Mouse (Mus musculus): ENCODE measurements at regions not wholly inside any gene's neighbourhood (a gene's known extent, or its start where the extent isn't known, plus 50 kb on each side); places are given as distances from the start of the nearest gene placed in this dataset.

GRCm38 (mm10) chr16:51353791-51354190, 677.2 kb upstream of the Cblb start:
- no peak for DNase-seq (ENCODE audit: low read depth, low spot score)
- no peaks in the 10 kb centered on the region for H3K36me3 ChIP-seq (ENCODE audit: control insufficient read depth, insufficient read depth, low read length, poor library complexity, severe bottlenecking)
- H3K4me1 ChIP-seq (ENCODE audit: control insufficient read depth in 2 of 2, insufficient read depth in 2 of 2, low read length in 2 of 2, poor library complexity in 1 of 2): no peaks in the 10 kb centered on the region
- H3K27ac ChIP-seq (ENCODE audit: insufficient read depth, low read depth, low read length, poor library complexity, severe bottlenecking): no peak overlapping the region
- TF ChIP-seq CHD2 (IDR thresholded peaks at IDR 0.05; ENCODE audit: low read depth, low read length): no peak
- no peak overlapping the region for H3K9ac ChIP-seq (ENCODE audit: insufficient read depth, low read depth, low read length, poor library complexity, severe bottlenecking)
- in situ Hi-C loops (cut with MboI; ENCODE audit: low sequenced_read_pairs in 2 of 2, unreplicated experiment in 2 of 2): no loop called here
- H3K9me3 ChIP-seq (ENCODE audit: control insufficient read depth, insufficient read depth, low read depth, low read length): no peaks in the 10 kb centered on the region
- H3K4me3 ChIP-seq (ENCODE audit: insufficient read depth in 1 of 2, low read depth in 1 of 2, low read length in 2 of 2, poor library complexity in 1 of 2, severe bottlenecking in 1 of 2): no peak overlapping the region

- Histone ChIP-seq H3K27ac (ENCODE audit: insufficient read depth, low read depth, low read length, poor library complexity, severe bottlenecking) (no peak overlapping the region), H3K9me3 (ENCODE audit: control insufficient read depth, insufficient read depth, low read depth, low read length) (no peaks in the 10 kb centered on the region), H3K4me3 (ENCODE audit: insufficient read depth in 1 of 2, low read depth in 1 of 2, low read length in 2 of 2, poor library complexity in 1 of 2, severe bottlenecking in 1 of 2) (no peak overlapping the region), H3K9ac (ENCODE audit: insufficient read depth, low read depth, low read length, poor library complexity, severe bottlenecking) (no peak overlapping the region), H3K4me1 (ENCODE audit: control insufficient read depth in 2 of 2, insufficient read depth in 2 of 2, low read length in 2 of 2, poor library complexity in 1 of 2) (no peaks in the 10 kb centered on the region), H3K36me3 (ENCODE audit: control insufficient read depth, insufficient read depth, low read length, poor library complexity, severe bottlenecking) (no peaks in the 10 kb centered on the region)
- TF ChIP-seq ZC3H11A (IDR thresholded peaks at IDR 0.05; ENCODE audit: borderline replicate concordance, low read depth, low read length) (no peak), HCFC1 (IDR thresholded peaks at IDR 0.05; ENCODE audit: borderline replicate concordance, insufficient read depth, low read length) (no peak)
- in situ Hi-C loops (cut with MboI; ENCODE audit: low sequenced_read_pairs in 2 of 2, unreplicated experiment in 2 of 2): no loop called here
- DNase-seq (ENCODE audit: low read depth, low spot score): no peak
Observed at GRCm38 (mm10) chr16:51370070-51370469, 661.0 kb upstream of the Cblb start.

GRCm38 (mm10) chr16:51386456-51386855, 644.6 kb upstream of the Cblb start:
- H3K4me3 ChIP-seq (ENCODE audit: insufficient read depth in 1 of 2, low read depth in 1 of 2, low read length in 2 of 2, poor library complexity in 1 of 2, severe bottlenecking in 1 of 2): no peak overlapping the region
- TF ChIP-seq HCFC1 (IDR thresholded peaks at IDR 0.05; ENCODE audit: borderline replicate concordance, insufficient read depth, low read length) (no peak), ZC3H11A (IDR thresholded peaks at IDR 0.05; ENCODE audit: borderline replicate concordance, low read depth, low read length) (no peak), ZNF384 (IDR thresholded peaks at IDR 0.05; ENCODE audit: low read depth, low read length) (no peak), CHD2 (IDR thresholded peaks at IDR 0.05; ENCODE audit: low read depth, low read length) (no peak), MAFK (IDR thresholded peaks at IDR 0.05; ENCODE audit: insufficient read depth, low read depth, low read length) (no peak)
- no peak overlapping the region for H3K27ac ChIP-seq (ENCODE audit: insufficient read depth, low read depth, low read length, poor library complexity, severe bottlenecking)
- in situ Hi-C loops (cut with MboI; ENCODE audit: low sequenced_read_pairs in 2 of 2, unreplicated experiment in 2 of 2): no loop called here
- no peaks in the 10 kb centered on the region for H3K4me1 ChIP-seq (ENCODE audit: control insufficient read depth in 2 of 2, insufficient read depth in 2 of 2, low read length in 2 of 2, poor library complexity in 1 of 2)
- H3K9me3 ChIP-seq (ENCODE audit: control insufficient read depth, insufficient read depth, low read depth, low read length): no peaks in the 10 kb centered on the region
- no peak for DNase-seq (ENCODE audit: low read depth, low spot score)
- H3K9ac ChIP-seq (ENCODE audit: insufficient read depth, low read depth, low read length, poor library complexity, severe bottlenecking): no peak overlapping the region
- H3K36me3 ChIP-seq (ENCODE audit: control insufficient read depth, insufficient read depth, low read length, poor library complexity, severe bottlenecking): no peaks in the 10 kb centered on the region

GRCm38 (mm10) chr16:51387498-51387897, 643.5 kb upstream of the Cblb start:
- TF ChIP-seq MAFK (IDR thresholded peaks at IDR 0.05; ENCODE audit: insufficient read depth, low read depth, low read length): no peak
- no peak for TF ChIP-seq ZNF384 (IDR thresholded peaks at IDR 0.05; ENCODE audit: low read depth, low read length)
- no peak for TF ChIP-seq HCFC1 (IDR thresholded peaks at IDR 0.05; ENCODE audit: borderline replicate concordance, insufficient read depth, low read length)
- TF ChIP-seq ZC3H11A (IDR thresholded peaks at IDR 0.05; ENCODE audit: borderline replicate concordance, low read depth, low read length): no peak
- TF ChIP-seq CHD2 (IDR thresholded peaks at IDR 0.05; ENCODE audit: low read depth, low read length): no peak
- H3K4me3 ChIP-seq (ENCODE audit: insufficient read depth in 1 of 2, low read depth in 1 of 2, low read length in 2 of 2, poor library complexity in 1 of 2, severe bottlenecking in 1 of 2): no peak overlapping the region
- no peak for DNase-seq (ENCODE audit: low read depth, low spot score)
- H3K27ac ChIP-seq (ENCODE audit: insufficient read depth, low read depth, low read length, poor library complexity, severe bottlenecking): no peak overlapping the region
- H3K4me1 ChIP-seq (ENCODE audit: control insufficient read depth in 2 of 2, insufficient read depth in 2 of 2, low read length in 2 of 2, poor library complexity in 1 of 2): no peaks in the 10 kb centered on the region
- H3K9me3 ChIP-seq (ENCODE audit: control insufficient read depth, insufficient read depth, low read depth, low read length): no peaks in the 10 kb centered on the region
- H3K9ac ChIP-seq (ENCODE audit: insufficient read depth, low read depth, low read length, poor library complexity, severe bottlenecking): no peak overlapping the region
- no peaks in the 10 kb centered on the region for H3K36me3 ChIP-seq (ENCODE audit: control insufficient read depth, insufficient read depth, low read length, poor library complexity, severe bottlenecking)
- in situ Hi-C loops (cut with MboI; ENCODE audit: low sequenced_read_pairs in 2 of 2, unreplicated experiment in 2 of 2): no loop called here

GRCm38 (mm10) chr16:51393871-51394270, 637.2 kb upstream of the Cblb start:
- no peak overlapping the region for H3K9ac ChIP-seq (ENCODE audit: insufficient read depth, low read depth, low read length, poor library complexity, severe bottlenecking)
- H3K9me3 ChIP-seq (ENCODE audit: control insufficient read depth, insufficient read depth, low read depth, low read length): no peaks in the 10 kb centered on the region
- no peaks in the 10 kb centered on the region for H3K36me3 ChIP-seq (ENCODE audit: control insufficient read depth, insufficient read depth, low read length, poor library complexity, severe bottlenecking)
- H3K4me1 ChIP-seq (ENCODE audit: control insufficient read depth in 2 of 2, insufficient read depth in 2 of 2, low read length in 2 of 2, poor library complexity in 1 of 2): no peaks in the 10 kb centered on the region
- no peak overlapping the region for H3K27ac ChIP-seq (ENCODE audit: insufficient read depth, low read depth, low read length, poor library complexity, severe bottlenecking)
- no peak for DNase-seq (ENCODE audit: low read depth, low spot score)
- TF ChIP-seq ZC3H11A (IDR thresholded peaks at IDR 0.05; ENCODE audit: borderline replicate concordance, low read depth, low read length) (no peak), HCFC1 (IDR thresholded peaks at IDR 0.05; ENCODE audit: borderline replicate concordance, insufficient read depth, low read length) (no peak), CHD2 (IDR thresholded peaks at IDR 0.05; ENCODE audit: low read depth, low read length) (no peak), MAFK (IDR thresholded peaks at IDR 0.05; ENCODE audit: insufficient read depth, low read depth, low read length) (no peak), ZNF384 (IDR thresholded peaks at IDR 0.05; ENCODE audit: low read depth, low read length) (no peak)
- no peak overlapping the region for H3K4me3 ChIP-seq (ENCODE audit: insufficient read depth in 1 of 2, low read depth in 1 of 2, low read length in 2 of 2, poor library complexity in 1 of 2, severe bottlenecking in 1 of 2)
- in situ Hi-C loops (cut with MboI; ENCODE audit: low sequenced_read_pairs in 2 of 2, unreplicated experiment in 2 of 2): no loop called here

Measured in ES-E14 (cell line).